Mouse (Mus musculus) megakaryocyte, embryonic 14.5 days (primary cell): ENCODE data around the gene BC048562.

Experiments used
- FLI1 ChIP-seq: IDR thresholded peaks from 2 replicates; pipeline ENCODE4 v1.6.1; 2012; ENCODE audit warnings: low read length, inconsistent platforms, mixed read lengths
- GATA1 ChIP-seq: IDR thresholded peaks from 3 replicates; pipeline ENCODE4 v1.6.1; 2012; ENCODE audit warnings: mixed read lengths, low read length, inconsistent platforms, borderline replicate concordance

DNA sequence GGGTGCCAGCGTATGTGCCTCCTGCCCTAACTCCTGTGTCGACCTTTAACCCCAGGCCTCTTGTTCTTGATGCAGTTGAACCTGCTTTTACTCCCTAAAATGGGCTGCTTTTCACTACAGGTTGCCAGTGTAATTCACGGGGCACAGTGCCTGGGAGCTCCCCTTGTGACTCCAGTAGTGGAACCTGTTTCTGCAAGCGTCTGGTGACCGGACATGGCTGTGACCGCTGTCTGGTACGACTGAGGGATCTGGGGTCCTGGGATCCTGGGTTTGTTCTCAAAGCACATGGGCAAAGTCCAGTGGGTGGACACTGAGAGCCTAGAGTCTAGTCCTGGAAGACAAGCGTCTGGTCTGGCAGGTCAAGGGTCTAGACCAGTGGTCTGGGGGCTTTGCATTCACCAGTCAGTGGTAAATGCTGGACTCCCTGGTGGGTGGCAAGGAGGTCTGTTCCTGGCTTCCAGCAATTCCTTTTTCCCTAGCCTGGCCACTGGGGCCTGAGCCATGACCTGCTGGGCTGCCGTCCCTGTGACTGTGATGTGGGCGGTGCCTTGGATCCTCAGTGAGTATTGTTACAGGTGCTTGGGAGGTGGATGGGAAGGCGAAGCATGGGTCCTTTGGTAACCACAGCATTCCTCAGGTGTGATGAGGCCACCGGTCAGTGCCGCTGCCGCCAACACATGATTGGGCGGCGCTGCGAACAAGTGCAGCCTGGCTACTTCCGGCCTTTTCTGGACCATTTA lies 46.9 kb downstream of the BC048562 start:
- TF ChIP-seq GATA1: no peak
- no peak for TF ChIP-seq FLI1
